Mouse (Mus musculus): ENCODE measurements at regions not wholly inside any gene's neighbourhood (a gene's known extent, or its start where the extent isn't known, plus 50 kb on each side); places are given as distances from the start of the nearest gene placed in this dataset.
"Not testable (repeated sequence)": the region's sequence is repeated elsewhere in the genome, so short reads cannot be mapped to it uniquely, and the experiment has no call there.

DNA sequence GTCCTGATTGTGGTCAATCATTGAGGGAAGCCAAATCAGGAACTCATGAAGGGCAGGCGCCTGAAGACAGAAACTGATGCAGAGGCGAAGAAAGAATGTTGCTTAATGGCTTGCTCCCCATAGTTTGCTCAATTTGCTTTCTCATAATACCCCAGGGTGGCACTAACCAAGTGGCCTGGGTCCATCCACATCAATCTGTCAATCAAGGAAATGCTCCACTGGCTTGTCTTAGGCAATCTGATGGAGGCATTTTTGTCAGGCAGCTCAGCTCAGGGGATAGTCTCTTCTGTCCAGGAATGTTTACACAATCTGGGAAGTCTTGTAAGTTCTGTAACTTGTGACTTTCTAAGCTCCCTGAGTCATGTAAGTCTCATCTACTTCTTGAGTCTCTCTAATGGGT lies 50.0 kb upstream of the Klhl24 start:
- DNase-seq (ENCODE audit: low spot score in 2 of 2) = no peak

DNA sequence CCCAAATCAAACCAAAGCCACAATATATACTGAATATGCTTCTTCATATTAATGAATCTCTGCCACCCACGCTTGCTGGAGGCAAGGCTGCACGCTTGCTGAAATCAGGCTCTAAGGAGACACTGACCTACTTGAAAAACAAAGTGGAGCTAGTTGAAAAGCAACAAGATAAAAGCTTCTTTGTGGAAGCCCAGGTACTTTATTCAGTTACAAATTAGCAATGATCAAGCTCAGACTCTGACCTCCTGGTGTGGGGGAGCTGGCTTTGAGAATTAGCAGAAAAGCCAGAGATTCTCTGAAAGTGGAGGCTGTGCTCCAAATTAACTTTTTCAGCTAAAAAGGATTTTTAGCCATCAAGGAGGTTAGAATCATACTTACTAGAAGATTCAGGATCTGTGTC lies 52.3 kb upstream of the Klhl6 start:
- DNase-seq (ENCODE audit: low spot score in 2 of 2) = not testable (repeated sequence)

GRCm38 (mm10) chr16:20032328-20033081 lies 49.7 kb upstream of the Klhl6 start:
- peak in 1 of 2 experiments; percentile 9 for DNase-seq (ENCODE audit: low spot score in 2 of 2)
